Mouse (Mus musculus): ENCODE data around the gene Sirt4. TPM values are rescaled to one million over a fixed set of nuclear protein-coding genes. Genes with fewer than 3 reads are reported as not detected.
A peak's percentile ranks its signal among the peaks of the same experiment; 100 is the strongest.
"Not testable (repeated sequence)": the region's sequence is repeated elsewhere in the genome, so short reads cannot be mapped to it uniquely, and the experiment has no call there.

The Sirt4 gene
- polyA plus RNA-seq, 1 experiment from 2014 or later: 23.8 TPM

- ATAC-seq (ENCODE audit: low FRiP score, low read depth): no peak
- Histone ChIP-seq H3K27ac (no peak overlapping the region), H3K36me3 (peaks cover 99% of the 10 kb centered on the region), H3K4me3 (no peak overlapping the region), H3K4me1 (no peaks in the 10 kb centered on the region), H3K9me3 (no peaks in the 10 kb centered on the region), H3K27me3 (replicated peaks) (no peaks in the 10 kb centered on the region), H3K4me2 (replicated peaks) (no peak overlapping the region), H3K9ac (no peak overlapping the region)
- 87% methylated on average over 17 of the region's 17 CpGs for WGBS
These were observed 37.4 kb downstream of the Sirt4 start for GRCm38 (mm10) chr5:115447108-115447507.

GRCm38 (mm10) chr5:115444130-115444529 lies 40.4 kb downstream of the Sirt4 start:
- Histone ChIP-seq H3K36me3 (peaks cover 93% of the 10 kb centered on the region), H3K27ac (no peak overlapping the region), H3K4me2 (replicated peaks) (no peak overlapping the region), H3K4me3 (no peak overlapping the region), H3K9ac (no peak overlapping the region), H3K9me3 (no peaks in the 10 kb centered on the region), H3K27me3 (replicated peaks) (no peaks in the 10 kb centered on the region), H3K4me1 (peaks cover 16% of the 10 kb centered on the region)
- 85% methylated on average over 11 of the region's 11 CpGs for WGBS
- no peak for ATAC-seq (ENCODE audit: low FRiP score, low read depth)

GRCm38 (mm10) chr5:115442663-115443062 lies 41.9 kb downstream of the Sirt4 start:
- H3K9ac ChIP-seq; H3K4me3 ChIP-seq; H3K4me2 ChIP-seq (replicated peaks); H3K9me3 ChIP-seq; H3K27ac ChIP-seq; ATAC-seq (ENCODE audit: low FRiP score, low read depth); H3K27me3 ChIP-seq (replicated peaks): not testable (repeated sequence)
- whole genome bisulfite sequencing: 79% methylated on average over 5 of the region's 5 CpGs
- peaks cover 90% of the 10 kb centered on the region for H3K36me3 ChIP-seq
- H3K4me1 ChIP-seq: peaks cover 31% of the 10 kb centered on the region

- Histone ChIP-seq H3K4me3 (no peak overlapping the region), H3K4me2 (replicated peaks) (no peak overlapping the region), H3K9me3 (no peaks in the 10 kb centered on the region), H3K9ac (no peak overlapping the region), H3K4me1 (peaks cover 43% of the 10 kb centered on the region), H3K36me3 (peaks cover 77% of the 10 kb centered on the region), H3K27ac (0 out of 2 replicates have a peak overlapping the region, but pooled peaks have one; percentile 10), H3K27me3 (replicated peaks) (no peaks in the 10 kb centered on the region)
- ATAC-seq (ENCODE audit: low FRiP score, low read depth): no peak
- WGBS: 40% methylated on average over 14 of the region's 14 CpGs
These were observed 43.2 kb downstream of the Sirt4 start for GRCm38 (mm10) chr5:115441205-115441849.

GRCm38 (mm10) chr5:115438667-115439066 lies 45.9 kb downstream of the Sirt4 start:
- no peak for ATAC-seq (ENCODE audit: low FRiP score, low read depth)
- Histone ChIP-seq H3K9me3 (no peaks in the 10 kb centered on the region), H3K27ac (peak overlapping the region; percentile 99), H3K27me3 (replicated peaks) (no peaks in the 10 kb centered on the region), H3K4me3 (peak overlapping the region; percentile 5; the same call in 1 of the 2 replicates), H3K36me3 (peaks cover 69% of the 10 kb centered on the region), H3K4me1 (peaks cover 69% of the 10 kb centered on the region), H3K9ac (peak overlapping the region; percentile 34; the same call in 1 of the 2 replicates), H3K4me2 (replicated peaks) (peak overlapping the region; percentile 81)
- 47% methylated on average over 7 of the region's 7 CpGs for WGBS

- Histone ChIP-seq H3K4me1 (peaks cover 77% of the 10 kb centered on the region), H3K27me3 (replicated peaks) (no peaks in the 10 kb centered on the region), H3K4me2 (replicated peaks) (peak overlapping the region; percentile 81), H3K36me3 (peaks cover 70% of the 10 kb centered on the region), H3K9me3 (no peaks in the 10 kb centered on the region), H3K4me3 (peak overlapping the region; percentile 16; the same call in 1 of the 2 replicates), H3K27ac (peak overlapping the region; percentile 99), H3K9ac (peak overlapping the region; percentile 56)
- no peak for ATAC-seq (ENCODE audit: low FRiP score, low read depth)
- 0% methylated on average over 2 of the region's 2 CpGs for WGBS
These were observed 46.6 kb downstream of the Sirt4 start for GRCm38 (mm10) chr5:115437945-115438315.

GRCm38 (mm10) chr5:115437242-115437944 lies 47.1 kb downstream of the Sirt4 start:
- ATAC-seq (ENCODE audit: low FRiP score, low read depth): peak; percentile 27
- Histone ChIP-seq H3K4me2 (replicated peaks) (peak overlapping the region; percentile 81), H3K4me1 (peaks cover 82% of the 10 kb centered on the region), H3K27ac (peak overlapping the region; percentile 99), H3K27me3 (replicated peaks) (no peaks in the 10 kb centered on the region), H3K4me3 (peak overlapping the region; percentile 16; the same call in 1 of the 2 replicates), H3K36me3 (peaks cover 70% of the 10 kb centered on the region), H3K9ac (peak overlapping the region; percentile 56; the same call in 1 of the 2 replicates), H3K9me3 (no peaks in the 10 kb centered on the region)
- WGBS: 27% methylated on average over 7 of the region's 7 CpGs

GRCm38 (mm10) chr5:115436421-115437124 lies 48.0 kb downstream of the Sirt4 start:
- Histone ChIP-seq H3K4me2 (replicated peaks) (peak overlapping the region; percentile 81), H3K27ac (peak overlapping the region; percentile 99), H3K4me3 (peak overlapping the region; percentile 35), H3K9ac (peak overlapping the region; percentile 67), H3K36me3 (peaks cover 63% of the 10 kb centered on the region), H3K9me3 (no peaks in the 10 kb centered on the region), H3K4me1 (peaks cover 90% of the 10 kb centered on the region), H3K27me3 (replicated peaks) (no peaks in the 10 kb centered on the region)
- under 1% methylated on average over 37 of the region's 43 CpGs for WGBS
- ATAC-seq (ENCODE audit: low FRiP score, low read depth): peak; percentile 82

- Histone ChIP-seq H3K4me1 (peaks cover 89% of the 10 kb centered on the region), H3K4me3 (peak overlapping the region; percentile 35), H3K27ac (peak overlapping the region; percentile 99), H3K27me3 (replicated peaks) (no peaks in the 10 kb centered on the region), H3K9ac (peak overlapping the region; percentile 67), H3K4me2 (replicated peaks) (peak overlapping the region; percentile 81), H3K36me3 (peaks cover 60% of the 10 kb centered on the region), H3K9me3 (no peaks in the 10 kb centered on the region)
- WGBS: 6% methylated on average over 8 of the region's 8 CpGs
- no peak; the same call in 1 of the 2 replicates for ATAC-seq (ENCODE audit: low FRiP score, low read depth)
These were observed 48.7 kb downstream of the Sirt4 start for GRCm38 (mm10) chr5:115435755-115436379.

- 16% methylated on average over 15 of the region's 15 CpGs for WGBS
- H3K9me3 ChIP-seq: no peaks in the 10 kb centered on the region
- H3K4me2 ChIP-seq (replicated peaks): peak overlapping the region; percentile 81
- H3K36me3 ChIP-seq: peaks cover 55% of the 10 kb centered on the region
- H3K4me1 ChIP-seq: peaks cover 85% of the 10 kb centered on the region
- H3K27me3 ChIP-seq (replicated peaks): no peaks in the 10 kb centered on the region
- no peak for ATAC-seq (ENCODE audit: low FRiP score, low read depth)
- H3K9ac ChIP-seq: peak overlapping the region; percentile 67
- peak overlapping the region; percentile 99 for H3K27ac ChIP-seq
- peak overlapping the region; percentile 35 for H3K4me3 ChIP-seq
These were observed 49.4 kb downstream of the Sirt4 start for GRCm38 (mm10) chr5:115434853-115435754.

- H3K36me3 ChIP-seq: peaks cover 47% of the 10 kb centered on the region
- H3K27me3 ChIP-seq (replicated peaks): no peaks in the 10 kb centered on the region
- peaks cover 80% of the 10 kb centered on the region for H3K4me1 ChIP-seq
- ATAC-seq (ENCODE audit: low FRiP score, low read depth): no peak
- H3K4me3 ChIP-seq: peak overlapping the region; percentile 35
- H3K27ac ChIP-seq: peak overlapping the region; percentile 99
- peak overlapping the region; percentile 81 for H3K4me2 ChIP-seq (replicated peaks)
- 37% methylated on average over 11 of the region's 11 CpGs for WGBS
- H3K9me3 ChIP-seq: no peaks in the 10 kb centered on the region
- peak overlapping the region; percentile 100 for H3K9ac ChIP-seq
These were observed 50.2 kb downstream of the Sirt4 start for GRCm38 (mm10) chr5:115434280-115434852.

Measured in neural tube, embryonic 12.5 days (tissue).